Mouse (Mus musculus) lung, embryonic 14.5 days (tissue): ENCODE data around the gene Cfap99. TPM values are rescaled to one million over a fixed set of nuclear protein-coding genes. Genes with fewer than 3 reads are reported as not detected.

Experiments used
- ATAC-seq: fragments of 200-750 bp; cut with Nextera tagmentation; 2 replicates; pipeline ENCODE4 v1.8.0; 2017; ENCODE audit warnings: mild to moderate bottlenecking, moderate TSS enrichment, moderate library complexity; ENCODE audit not compliant: insufficient read depth
- DNase-seq: peaks from one replicate; pipeline ENCODE4 v3.0.0-alpha.2; 2015
- H3K27ac ChIP-seq: fragments of 300-500 bp; sonication (generic); 2 replicates; pipeline ENCODE4 v1.5.1; 2014; ENCODE audit warnings: low read depth, mild to moderate bottlenecking, moderate library complexity
- H3K27me3 ChIP-seq: fragments of 300-500 bp; sonication (generic); 2 replicates; pipeline ENCODE4 v1.6.1; 2014; ENCODE audit warnings: low read length, control low read depth; ENCODE audit not compliant: insufficient read depth
- H3K36me3 ChIP-seq: fragments of 300-500 bp; sonication (generic); 2 replicates; pipeline ENCODE4 v1.6.1; 2014; ENCODE audit warnings: control low read depth; ENCODE audit not compliant: insufficient read depth
- H3K4me1 ChIP-seq: fragments of 300-500 bp; sonication (generic); 2 replicates; pipeline ENCODE4 v1.6.1; 2014; ENCODE audit warnings: antibody characterized with exemption, control low read depth; ENCODE audit not compliant: insufficient read depth
- H3K4me2 ChIP-seq: fragments of 300-500 bp; sonication (generic); 2 replicates; pipeline ENCODE4 v1.6.1; 2014; ENCODE audit warnings: mild to moderate bottlenecking
- H3K4me3 ChIP-seq: fragments of 300-500 bp; sonication (generic); 2 replicates; pipeline ENCODE4 v1.5.1; 2014; ENCODE audit warnings: low read depth, low read length
- H3K9ac ChIP-seq: fragments of 300-500 bp; sonication (generic); 2 replicates; pipeline ENCODE4 v1.6.1; 2014
- H3K9me3 ChIP-seq: fragments of 300-500 bp; sonication (generic); 2 replicates; pipeline ENCODE4 v1.6.1; 2016; ENCODE audit warnings: low read depth, low read length, control low read depth
- CTCF ChIP-seq: IDR thresholded peaks from 2 replicates; pipeline ENCODE4 v1.5.1; 2016; ENCODE audit warnings: antibody characterized with exemption, low read depth
- WGBS: fragments of 180-500 bp; shearing (Covaris S2); extraction: QIAGEN DNeasy Blood & Tissue Kit; methylation state at CpG from one replicate; pipeline ENCODE4 v1.1.7; 2014; 5-methylcytosine and 5-hydroxymethylcytosine counted together
- polyA plus RNA-seq: library from polyadenylated mRNA; unstranded; fragments of >200 nt; fragmentation: Nextera tagmentation; extraction: Ambion mirVana; gene quantifications from 2 replicates; pipeline ENCODE4 v1.2.1, GENCODE M21; 2014

Gene Cfap99
- polyA plus RNA-seq, 1 experiment from 2014 or later, result not detected

DNA sequence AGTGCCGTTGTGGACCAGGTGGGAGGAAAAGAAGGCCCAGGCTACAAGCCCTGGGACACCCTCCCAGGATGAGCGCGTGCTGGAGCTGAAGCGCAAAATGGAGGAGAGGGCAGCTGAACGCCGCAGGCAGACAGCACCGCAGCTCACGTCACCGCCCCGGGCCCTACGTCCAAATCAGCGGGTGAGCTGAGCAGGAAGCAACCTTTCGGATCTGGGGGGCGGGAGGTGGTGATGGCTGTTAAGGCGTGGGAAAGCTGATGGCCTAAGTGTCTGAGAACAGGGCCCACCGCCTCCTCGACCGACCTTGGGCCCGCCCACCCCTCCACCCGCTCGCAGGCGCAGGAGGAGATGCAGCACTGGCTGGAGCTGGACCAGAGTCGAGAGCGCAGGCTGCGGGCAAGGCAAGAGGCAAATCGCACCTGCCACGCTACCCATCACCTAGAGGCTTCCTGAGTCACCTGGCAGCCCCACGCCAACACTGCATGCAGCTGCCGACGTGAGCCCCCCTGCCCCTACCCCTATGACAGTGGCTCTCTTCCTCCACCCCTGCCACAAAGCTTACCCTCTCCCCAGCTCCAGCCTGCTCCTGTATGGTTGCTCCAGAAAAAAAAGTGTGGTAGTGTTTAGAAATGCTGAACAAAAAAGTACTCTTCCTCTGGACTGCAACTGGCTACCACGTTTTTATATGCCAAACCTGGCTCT lies 38.6 kb downstream of the Cfap99 start:
- Histone ChIP-seq H3K4me1 (peaks cover 7% of the 10 kb centered on the region), H3K4me2 (peak overlapping the region; percentile 63), H3K9me3 (no peaks in the 10 kb centered on the region), H3K27me3 (no peaks in the 10 kb centered on the region), H3K27ac (no peak overlapping the region; the same call in 1 of the 2 replicates), H3K9ac (peak overlapping the region; percentile 62), H3K36me3 (no peaks in the 10 kb centered on the region), H3K4me3 (peak overlapping the region; percentile 30)
- DNase-seq (peak; percentile 48), ATAC-seq (peak; percentile 84)
- no peak for TF ChIP-seq CTCF
- 7% methylated on average over 31 of the region's 31 CpGs for WGBS

DNA sequence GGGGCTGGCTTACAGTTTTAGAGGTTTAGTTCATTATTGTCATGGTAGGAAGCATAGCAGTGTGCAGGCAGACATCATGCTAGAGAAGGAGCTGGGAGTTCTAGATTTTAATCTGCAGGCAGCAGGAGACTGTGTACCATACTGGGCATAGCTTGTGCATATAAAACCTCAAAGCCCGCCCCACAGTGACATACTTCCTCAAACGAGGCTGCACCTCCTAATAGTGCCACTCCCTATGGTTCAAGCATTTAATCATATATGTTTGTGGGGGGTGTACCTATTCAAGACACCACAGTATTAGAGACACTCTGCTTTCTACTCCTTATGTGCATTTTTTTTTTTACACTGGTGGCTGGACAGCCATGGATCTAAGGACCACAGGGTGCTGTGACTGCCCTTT lies 41.7 kb downstream of the Cfap99 start:
- no peaks in the 10 kb centered on the region for H3K9me3 ChIP-seq
- peaks cover 7% of the 10 kb centered on the region for H3K4me1 ChIP-seq
- no peak overlapping the region for H3K9ac ChIP-seq
- TF ChIP-seq CTCF, result no peak
- H3K27ac ChIP-seq, result no peak overlapping the region
- DNase-seq, result no peak
- ATAC-seq, result no peak
- H3K27me3 ChIP-seq, result no peaks in the 10 kb centered on the region
- no peak overlapping the region for H3K4me2 ChIP-seq
- WGBS, result 90% methylated on average over 2 of the region's 2 CpGs
- no peak overlapping the region for H3K4me3 ChIP-seq
- H3K36me3 ChIP-seq, result no peaks in the 10 kb centered on the region

- H3K9me3 ChIP-seq, result no peaks in the 10 kb centered on the region
- ATAC-seq, result no peak
- H3K4me1 ChIP-seq, result peaks cover 7% of the 10 kb centered on the region; the same call in 1 of the 2 replicates
- H3K9ac ChIP-seq, result no peak overlapping the region
- 92% methylated on average over 1 of the region's 1 CpGs for WGBS
- no peaks in the 10 kb centered on the region for H3K27me3 ChIP-seq
- no peaks in the 10 kb centered on the region for H3K36me3 ChIP-seq
- DNase-seq, result no peak
- no peak overlapping the region for H3K27ac ChIP-seq
- H3K4me2 ChIP-seq, result no peak overlapping the region
- H3K4me3 ChIP-seq, result no peak overlapping the region
- TF ChIP-seq CTCF, result no peak
Measured at GRCm38 (mm10) chr5:34334081-34334480, 45.7 kb downstream of the Cfap99 start.

DNA sequence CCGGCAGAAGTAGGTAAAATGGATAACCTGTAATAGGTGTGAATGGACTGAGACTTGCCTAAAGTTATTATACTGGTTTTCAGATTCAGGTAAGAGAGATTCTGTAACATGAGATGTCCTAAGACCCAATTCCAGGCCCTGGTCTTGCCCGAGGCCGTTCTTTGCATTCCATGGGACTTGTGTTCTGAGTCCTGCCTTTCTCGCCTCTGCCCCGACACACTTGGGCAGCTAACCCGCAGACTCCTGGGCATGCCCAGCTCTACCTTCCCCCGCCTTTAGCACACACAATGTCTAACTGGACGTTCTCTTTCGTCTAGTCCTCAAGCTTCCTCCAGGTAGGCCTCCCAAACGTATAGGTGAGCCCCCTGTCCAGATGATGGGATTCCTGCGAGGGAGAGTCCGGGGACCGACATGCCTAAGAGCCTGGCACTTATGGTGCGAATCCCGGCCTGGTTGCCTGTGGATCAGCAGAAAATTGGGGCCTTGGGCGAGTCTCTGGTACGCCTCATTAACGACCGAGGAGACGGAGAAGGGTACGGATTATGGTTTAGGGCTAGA lies 47.2 kb downstream of the Cfap99 start:
- Histone ChIP-seq H3K4me1 (peaks cover 7% of the 10 kb centered on the region; the same call in 1 of the 2 replicates), H3K4me2 (peak overlapping the region; percentile 69), H3K27ac (peak overlapping the region; percentile 90), H3K4me3 (peak overlapping the region; percentile 99), H3K9me3 (no peaks in the 10 kb centered on the region), H3K27me3 (no peaks in the 10 kb centered on the region), H3K9ac (peak overlapping the region; percentile 99), H3K36me3 (no peaks in the 10 kb centered on the region)
- DNase-seq (peak; percentile 57), ATAC-seq (peak; percentile 69)
- TF ChIP-seq CTCF, result no peak
- WGBS, result 2% methylated on average over 21 of the region's 21 CpGs

DNA sequence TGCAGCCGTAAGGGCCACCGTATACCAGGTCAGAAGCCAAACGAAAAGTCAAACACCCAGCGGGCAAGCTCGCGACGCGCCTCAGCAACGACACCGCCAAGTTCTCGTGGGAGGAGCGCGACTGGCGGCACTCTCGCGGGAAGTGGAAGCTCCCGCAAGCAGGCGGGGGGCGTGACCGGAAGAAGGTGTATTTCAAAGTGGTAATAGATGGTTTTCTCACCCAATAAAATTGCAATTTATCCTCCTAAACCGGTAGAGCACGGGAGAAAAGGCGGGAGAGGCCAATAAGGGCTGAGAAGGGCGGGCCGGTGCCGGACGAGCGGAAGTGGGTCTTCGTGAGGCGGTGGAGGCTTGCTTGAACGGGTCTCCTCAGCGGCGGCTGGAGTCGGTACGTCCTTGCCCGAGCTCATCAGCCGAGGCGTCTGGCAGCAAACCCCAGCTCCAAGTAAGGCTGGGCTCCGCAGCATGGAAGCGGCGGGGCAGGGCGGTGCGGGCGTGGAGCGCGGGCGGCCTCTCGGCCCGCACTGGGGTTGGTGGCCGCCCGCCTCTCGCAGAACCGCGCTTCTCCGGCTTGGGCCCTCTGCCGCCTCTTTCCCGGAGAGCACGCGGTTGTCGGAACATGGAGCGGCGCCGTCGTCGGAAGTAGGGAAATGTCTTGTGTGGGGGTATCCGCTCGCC lies 47.8 kb downstream of the Cfap99 start, which contains the start of gene Rnf4:
TSS of gene Rnf4 (plus strand) at position 193 of the 678 bp plus-strand sequence.
- peak; percentile 97 for ATAC-seq
- Histone ChIP-seq H3K9ac (peak within 1 kb of the TSS; percentile 99), H3K4me2 (peak within 1 kb of the TSS; percentile 92), H3K27ac (peak within 1 kb of the TSS; percentile 99), H3K4me3 (peak within 1 kb of the TSS; percentile 99), H3K36me3 (no peaks in the 10 kb centered on the region), H3K4me1 (peaks cover 7% of the 10 kb centered on the region; the same call in 1 of the 2 replicates), H3K9me3 (no peaks in the 10 kb centered on the region), H3K27me3 (no peaks in the 10 kb centered on the region)
- WGBS, result under 1% methylated on average over 58 of the region's 67 CpGs
- no peak for TF ChIP-seq CTCF
- peak; percentile 99 for DNase-seq

DNA sequence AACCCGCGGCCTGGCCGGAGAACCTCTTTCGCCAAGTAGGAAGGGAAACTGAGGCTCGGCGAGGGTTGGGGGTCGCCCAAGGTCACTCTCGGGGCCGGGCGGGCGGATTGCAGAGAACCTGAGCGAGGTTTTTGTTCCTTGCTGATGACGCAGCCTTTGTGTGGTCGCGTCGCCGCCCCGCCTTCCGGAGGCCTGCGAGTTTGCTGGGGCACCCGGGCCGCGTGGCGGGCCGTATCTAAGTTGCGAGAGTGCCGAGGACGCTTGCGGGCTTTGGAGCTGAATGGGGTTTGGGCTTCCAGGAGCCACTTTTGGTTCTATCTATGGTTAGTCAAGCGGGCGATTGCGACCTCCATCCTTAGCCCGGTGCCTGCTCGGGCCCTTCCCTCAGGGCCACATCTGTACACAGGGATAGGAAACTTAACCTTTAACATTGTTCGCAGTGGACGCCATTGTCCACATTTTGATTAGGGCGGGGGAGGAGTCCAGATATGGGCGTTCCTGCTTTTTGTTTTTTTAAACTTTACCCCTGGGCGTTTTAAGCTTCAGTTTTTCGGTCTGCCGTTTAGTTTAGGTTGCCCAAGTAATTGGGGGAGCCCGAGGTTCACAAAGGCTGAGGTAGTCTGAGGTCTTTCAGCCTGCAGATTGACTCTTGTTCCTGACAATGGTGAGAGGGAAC lies 48.5 kb downstream of the Cfap99 start:
- peak overlapping the region; percentile 92 for H3K4me2 ChIP-seq
- peaks cover 7% of the 10 kb centered on the region; the same call in 1 of the 2 replicates for H3K4me1 ChIP-seq
- no peaks in the 10 kb centered on the region for H3K27me3 ChIP-seq
- WGBS, result under 1% methylated on average over 42 of the region's 42 CpGs
- peak overlapping the region; percentile 99 for H3K4me3 ChIP-seq
- ATAC-seq, result peak; percentile 53
- H3K9ac ChIP-seq, result peak overlapping the region; percentile 99
- TF ChIP-seq CTCF, result no peak
- peak; percentile 79 for DNase-seq
- no peaks in the 10 kb centered on the region for H3K36me3 ChIP-seq
- H3K27ac ChIP-seq, result peak overlapping the region; percentile 99
- H3K9me3 ChIP-seq, result no peaks in the 10 kb centered on the region
